Mouse (Mus musculus): ENCODE data around the gene Tax1bp1. TPM values are rescaled to one million over a fixed set of nuclear protein-coding genes. Genes with fewer than 3 reads are reported as not detected.

Gene Tax1bp1
- polyA plus RNA-seq, 1 experiment = 99.6 TPM

DNA sequence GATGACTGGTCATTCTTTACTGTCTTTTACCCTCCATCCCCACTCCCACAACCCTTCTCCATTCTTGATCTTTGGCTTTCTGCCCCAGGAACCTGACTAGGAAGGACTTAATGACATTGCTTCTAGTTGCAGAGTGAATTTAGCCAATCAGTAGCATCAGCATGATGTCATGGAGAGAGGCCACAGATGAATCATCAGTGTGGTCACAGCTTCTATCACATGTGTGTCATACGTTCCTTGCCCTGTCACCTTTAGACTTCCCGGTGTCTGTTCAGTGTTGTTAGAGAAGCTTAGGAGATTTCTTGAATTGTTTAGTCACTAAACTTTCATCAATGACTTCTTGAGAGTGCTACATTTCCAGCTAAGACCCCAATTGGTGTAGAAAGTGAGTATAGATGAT is 10.3 kb upstream of the Tax1bp1 start:
- no peak for DNase-seq (ENCODE audit: extremely low spot score in 1 of 2, low spot score in 1 of 2)

DNA sequence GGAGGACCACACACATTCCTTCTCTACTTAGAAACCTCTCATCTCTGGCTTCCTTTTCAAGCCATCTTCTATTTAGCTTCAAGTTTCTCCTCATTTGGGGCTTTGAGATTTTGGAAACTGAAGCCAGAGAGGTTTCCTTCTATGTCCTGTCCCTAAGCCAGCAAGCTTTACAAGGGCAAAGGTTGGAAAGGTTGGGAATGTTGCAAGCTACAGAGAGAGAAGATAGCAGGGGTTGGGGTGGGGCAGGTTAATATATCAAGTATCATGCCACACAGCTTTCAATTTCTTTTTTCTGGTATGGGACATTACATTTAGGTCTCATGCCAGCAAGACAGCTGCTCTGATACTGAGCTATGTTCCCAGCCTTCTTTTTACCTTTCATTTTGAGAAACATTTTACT is 8.2 kb upstream of the Tax1bp1 start:
- DNase-seq (ENCODE audit: extremely low spot score in 1 of 2, low spot score in 1 of 2) = no peak

DNA sequence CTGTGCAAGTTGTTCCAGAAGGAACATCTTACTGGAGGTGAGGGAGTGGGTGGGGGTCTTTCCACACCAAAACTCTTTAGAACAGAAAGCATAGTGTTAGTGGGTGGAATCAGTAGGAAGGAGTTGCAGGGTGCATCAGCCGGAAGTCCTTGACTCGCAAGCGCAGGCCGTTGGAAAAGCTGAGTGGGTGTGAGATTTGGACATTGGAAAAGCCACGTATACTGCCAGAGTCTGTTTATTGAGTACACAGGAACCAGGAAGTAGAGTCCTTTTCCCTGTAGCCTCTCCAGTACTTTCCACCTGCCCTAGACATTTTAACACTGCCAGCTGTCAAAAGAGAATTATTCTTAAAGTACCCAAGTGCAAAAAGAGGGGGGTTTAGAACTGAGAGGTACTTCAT is 5.7 kb upstream of the Tax1bp1 start:
- no peak for DNase-seq (ENCODE audit: extremely low spot score in 1 of 2, low spot score in 1 of 2)

DNA sequence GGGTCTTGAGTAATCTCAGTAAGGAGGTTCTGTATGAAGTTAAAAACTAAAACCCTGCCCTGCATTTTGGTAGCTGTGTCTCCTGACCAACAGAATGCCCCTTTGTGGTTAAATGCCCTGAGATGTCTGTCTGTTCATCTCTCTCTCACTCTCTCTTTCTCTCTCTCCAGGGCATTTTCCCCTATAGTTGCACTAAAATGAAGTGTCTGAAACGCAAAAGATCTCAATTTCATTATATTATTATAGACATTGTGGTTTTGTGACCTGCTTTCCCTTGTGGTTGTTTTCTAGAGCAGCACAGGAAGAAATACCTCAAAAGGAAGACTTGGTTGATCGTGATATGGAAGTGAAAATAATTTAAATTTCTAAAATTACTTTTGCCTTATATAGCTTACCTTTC is 966 bp upstream of the Tax1bp1 start:
- no peak for DNase-seq (ENCODE audit: extremely low spot score in 1 of 2, low spot score in 1 of 2)

DNA sequence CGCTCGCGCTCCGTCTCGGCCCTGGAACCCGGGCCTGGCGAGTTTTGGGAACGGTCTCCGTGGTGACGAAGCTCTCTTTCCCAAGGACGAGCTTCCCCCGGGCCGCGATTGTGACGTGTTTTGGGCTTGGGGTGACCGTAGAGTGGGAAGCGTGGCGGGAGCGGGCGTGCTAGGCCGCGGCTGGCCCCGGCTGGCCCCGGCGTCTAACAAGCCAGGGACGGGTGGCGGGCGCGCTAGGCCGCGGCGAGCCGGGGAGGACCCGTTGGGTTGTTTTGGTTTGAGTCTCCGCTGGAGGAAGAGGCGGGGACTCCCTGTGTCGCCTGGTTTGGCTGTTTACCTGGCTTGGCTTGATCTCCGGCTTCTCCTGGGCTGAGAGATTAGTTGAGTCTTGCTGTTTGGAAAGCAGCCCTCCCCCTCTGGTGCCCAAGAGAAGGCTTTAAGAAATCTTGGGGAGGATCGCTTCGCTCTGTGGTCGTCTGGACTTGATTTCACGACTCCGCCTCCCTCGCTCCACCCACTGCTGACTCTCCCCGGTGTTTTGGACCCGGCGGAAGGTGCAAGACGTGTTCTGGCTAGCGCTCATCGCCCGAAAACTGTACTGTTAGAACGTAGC is 474 bp downstream of the Tax1bp1 start:
- peak; percentile 45 to 78 for DNase-seq (ENCODE audit: extremely low spot score in 1 of 2, low spot score in 1 of 2)

DNA sequence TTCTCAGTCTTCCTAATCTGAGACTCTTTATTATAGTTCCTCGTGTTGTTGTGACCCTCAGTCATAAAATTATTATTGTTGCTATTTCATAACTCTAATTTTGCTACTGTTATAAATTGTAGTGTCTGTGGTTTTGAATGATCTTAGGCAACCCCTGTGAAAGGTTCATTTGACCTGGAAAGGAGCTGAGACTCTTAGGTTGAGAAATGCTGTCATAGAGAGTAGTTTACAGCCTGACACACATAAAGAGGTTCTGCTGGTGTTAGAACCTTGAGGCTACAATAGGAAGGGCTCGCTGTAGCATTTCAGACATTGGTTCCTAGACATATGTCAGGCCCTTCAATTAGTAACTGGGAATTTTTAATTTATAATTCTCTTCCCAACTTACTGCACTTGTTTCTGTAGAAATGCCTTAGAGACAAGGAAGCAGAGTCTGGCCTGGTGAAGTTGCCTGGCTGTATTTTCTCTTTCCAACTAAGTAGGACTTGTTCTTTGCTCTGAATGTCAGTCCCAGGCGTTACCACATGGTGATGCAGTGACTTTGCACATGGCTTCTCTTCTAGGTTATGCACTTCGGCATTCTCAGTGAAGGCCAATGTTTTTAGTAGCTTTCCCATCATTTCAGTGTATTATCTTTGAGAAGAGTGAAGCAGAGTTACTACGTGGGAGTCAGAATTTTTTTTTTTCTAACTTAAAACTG is 4.1 kb downstream of the Tax1bp1 start:
- DNase-seq (ENCODE audit: extremely low spot score in 1 of 2, low spot score in 1 of 2) = no peak

DNA sequence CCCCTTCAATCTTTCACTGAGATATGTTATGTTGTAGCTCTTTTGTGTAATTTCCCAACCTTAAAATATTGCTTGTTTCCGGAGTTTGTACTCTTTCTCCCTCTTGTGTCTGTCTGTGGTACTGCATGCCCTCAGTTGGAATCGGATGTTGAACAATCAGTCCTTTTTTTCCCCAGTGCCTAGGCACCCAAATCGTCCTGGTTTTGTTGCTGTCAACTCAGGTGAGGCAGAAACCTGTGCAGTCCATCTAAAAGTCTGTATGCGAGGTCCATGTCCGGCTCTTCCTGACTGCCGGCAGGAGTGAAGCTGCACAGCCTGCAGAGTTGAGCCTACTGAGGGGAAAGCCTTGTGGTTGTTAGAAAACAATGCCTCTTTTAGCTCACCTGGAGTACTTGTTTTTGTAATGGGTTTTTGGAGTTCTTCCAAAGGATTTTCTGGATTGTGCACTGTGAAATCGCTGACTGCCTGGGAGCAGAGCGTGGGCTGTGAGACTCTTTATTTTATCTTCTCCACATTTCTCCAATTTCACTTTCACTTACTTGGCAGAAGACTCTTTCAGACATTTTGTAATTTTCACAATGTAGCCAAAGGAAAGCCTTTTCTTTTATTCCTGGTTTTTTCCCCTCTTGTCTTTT is 11.4 kb downstream of the Tax1bp1 start:
- peak; percentile 30 to 89 for DNase-seq (ENCODE audit: extremely low spot score in 1 of 2, low spot score in 1 of 2)

DNA sequence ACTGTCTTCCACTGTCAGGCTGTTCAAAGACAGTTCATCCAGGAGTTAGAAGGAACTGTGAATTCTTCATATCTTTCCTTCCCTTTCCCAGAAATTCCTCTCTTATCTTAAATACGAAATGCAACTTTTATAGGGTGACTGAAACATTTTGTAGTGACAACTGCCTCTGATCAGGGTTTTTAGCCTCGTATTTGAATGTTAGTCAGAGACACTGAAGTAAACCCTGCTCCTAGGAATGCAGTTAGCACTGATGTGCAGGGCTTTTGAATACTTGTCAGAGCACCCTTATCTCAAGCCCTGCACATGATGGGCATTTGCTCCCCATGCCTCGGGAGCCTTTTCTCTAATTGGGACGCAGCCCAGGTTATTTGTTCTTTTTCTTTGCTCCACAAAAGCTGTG is 16.8 kb downstream of the Tax1bp1 start:
- no peak for DNase-seq (ENCODE audit: extremely low spot score in 1 of 2, low spot score in 1 of 2)

DNA sequence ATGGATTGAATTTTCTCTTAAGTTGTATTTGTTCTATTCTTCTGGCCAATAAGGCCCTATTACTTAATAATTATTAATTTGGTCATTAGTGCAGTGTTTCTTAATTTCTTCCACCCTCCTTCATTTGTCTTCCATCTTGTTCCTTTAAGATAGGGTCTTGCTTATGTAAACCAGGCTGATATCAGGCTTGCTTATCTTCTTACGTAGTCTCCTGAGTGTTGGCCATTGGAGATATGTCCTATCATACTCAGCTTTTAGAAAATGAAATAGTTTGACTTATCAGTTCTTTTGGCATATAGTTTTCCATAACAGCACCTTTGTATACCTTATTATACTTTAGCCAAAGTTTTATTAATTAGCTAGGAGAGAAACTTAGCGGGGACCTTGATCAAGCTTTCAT is 21.1 kb downstream of the Tax1bp1 start:
- DNase-seq (ENCODE audit: extremely low spot score in 1 of 2, low spot score in 1 of 2) = no peak

DNA sequence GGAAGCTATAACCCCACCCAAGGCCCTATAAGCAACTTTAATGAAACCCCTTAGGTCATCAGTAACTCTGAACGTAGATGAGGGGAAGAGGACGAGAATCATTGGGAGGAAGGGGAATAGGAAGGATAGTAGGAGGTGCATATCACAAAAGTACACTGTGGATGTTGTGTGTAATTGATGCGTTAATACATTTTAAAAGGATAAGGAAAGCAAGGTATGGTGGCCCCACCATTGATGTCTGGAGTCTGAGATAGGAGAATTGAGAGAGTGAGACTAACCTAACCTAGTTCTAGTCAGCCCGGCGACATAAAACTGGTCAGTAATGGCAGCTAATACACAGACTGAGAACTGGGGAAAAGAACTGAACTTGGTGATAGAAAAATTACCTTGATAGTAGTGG is 39.3 kb downstream of the Tax1bp1 start:
- DNase-seq (ENCODE audit: extremely low spot score in 1 of 2, low spot score in 1 of 2) = no peak

DNA sequence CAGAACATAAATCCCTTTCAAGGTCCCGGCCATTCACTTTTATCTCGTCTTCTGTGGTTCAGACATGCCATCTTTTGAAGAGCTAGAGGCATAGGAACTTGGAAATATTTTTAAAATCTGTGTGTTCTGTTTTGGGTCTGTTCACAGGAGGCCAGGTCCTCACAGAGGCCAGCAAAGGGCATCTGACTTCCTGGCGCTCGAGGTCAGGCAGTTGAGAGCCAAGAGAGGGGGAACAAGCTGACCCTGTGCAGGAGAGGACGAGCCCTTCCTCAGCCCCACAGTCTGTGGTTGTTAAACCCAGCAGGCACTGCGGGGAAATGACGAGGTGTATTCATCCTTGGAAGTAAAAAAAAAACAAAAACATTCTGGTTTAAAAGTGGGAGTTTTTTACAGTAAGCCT is 51.7 kb downstream of the Tax1bp1 start:
- no peak for DNase-seq (ENCODE audit: extremely low spot score in 1 of 2, low spot score in 1 of 2)

DNA sequence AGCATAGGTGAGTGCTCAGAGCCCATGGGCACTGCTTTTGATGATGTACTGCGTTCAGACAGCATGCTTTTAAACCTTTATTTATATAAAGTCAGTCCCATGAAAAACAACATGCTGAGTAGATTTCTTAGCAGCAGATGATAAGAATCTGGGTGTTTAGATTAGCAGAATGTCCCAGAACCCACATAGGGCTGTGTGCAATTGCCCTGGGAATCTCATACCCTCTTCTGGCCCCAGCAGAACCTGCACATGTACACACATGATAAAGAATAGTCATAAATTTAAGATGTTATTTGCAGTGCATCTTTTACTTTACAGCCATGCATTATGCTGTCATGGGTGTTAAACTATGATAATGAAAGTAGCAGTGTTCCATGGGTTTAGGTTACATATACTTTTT is 57.3 kb downstream of the Tax1bp1 start:
- no peak for DNase-seq (ENCODE audit: extremely low spot score in 1 of 2, low spot score in 1 of 2)

DNA sequence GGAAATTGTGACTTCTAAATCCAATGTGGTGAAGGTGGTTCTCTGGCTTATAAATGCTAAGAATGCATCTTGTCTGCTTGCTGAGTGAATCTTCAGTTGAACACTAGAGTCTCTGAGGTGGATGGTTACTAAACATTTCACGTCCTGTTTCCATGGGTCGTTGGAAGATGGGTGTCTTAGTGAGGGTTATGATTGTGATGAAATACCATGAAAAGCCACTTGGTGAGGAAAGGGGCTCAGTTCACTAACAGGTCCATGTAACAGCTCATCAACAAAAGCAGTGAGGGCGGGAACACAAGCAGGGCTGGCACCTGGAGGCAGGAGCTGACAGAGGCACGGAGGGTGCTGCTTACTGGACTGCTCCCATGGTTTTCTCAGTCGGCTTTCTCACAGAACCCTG is 59.6 kb downstream of the Tax1bp1 start:
- no peak for DNase-seq (ENCODE audit: extremely low spot score in 1 of 2, low spot score in 1 of 2)

DNA sequence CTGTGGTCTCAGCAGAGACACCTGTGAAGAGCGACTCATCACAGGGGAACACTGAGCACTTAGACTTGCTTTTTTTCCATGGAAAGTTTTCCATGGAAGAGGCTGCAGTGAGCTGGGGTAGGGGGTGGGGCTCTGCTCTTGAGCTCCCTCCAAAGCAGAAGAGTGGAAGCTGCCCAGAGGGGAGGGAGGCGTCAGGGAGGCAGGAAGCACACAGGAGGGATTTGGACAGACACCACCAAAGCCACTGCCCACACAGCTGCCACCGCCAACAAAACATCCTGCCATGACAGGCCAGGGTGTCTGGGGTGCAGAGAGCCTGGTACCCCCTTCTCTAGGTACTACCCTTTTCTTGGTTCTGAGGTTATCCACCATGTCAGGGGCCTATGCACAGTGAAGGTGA is 61.8 kb downstream of the Tax1bp1 start:
- peak in 1 of 2 experiments; percentile 33 for DNase-seq (ENCODE audit: extremely low spot score in 1 of 2, low spot score in 1 of 2)

DNA sequence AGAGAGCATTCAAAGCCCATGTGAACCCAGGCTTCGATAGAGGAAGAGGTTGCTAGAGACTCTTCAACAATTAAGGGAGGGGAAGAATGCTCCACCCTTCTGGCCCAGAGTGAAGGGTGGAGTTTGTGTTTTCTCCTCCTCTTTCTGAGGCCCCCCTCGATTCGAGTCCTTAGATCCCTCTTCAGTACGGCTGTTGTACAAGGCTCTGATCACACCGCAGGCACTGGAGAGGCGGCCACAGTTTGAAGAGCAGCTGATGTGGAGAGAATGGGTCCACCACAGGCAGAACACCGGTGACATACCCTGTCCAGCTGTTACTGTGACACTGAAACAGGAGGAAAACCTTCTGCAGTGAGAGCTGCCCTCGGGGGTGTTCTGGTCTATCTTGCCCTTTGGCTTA is 62.4 kb downstream of the Tax1bp1 start:
- DNase-seq (ENCODE audit: extremely low spot score in 1 of 2, low spot score in 1 of 2) = no peak

DNA sequence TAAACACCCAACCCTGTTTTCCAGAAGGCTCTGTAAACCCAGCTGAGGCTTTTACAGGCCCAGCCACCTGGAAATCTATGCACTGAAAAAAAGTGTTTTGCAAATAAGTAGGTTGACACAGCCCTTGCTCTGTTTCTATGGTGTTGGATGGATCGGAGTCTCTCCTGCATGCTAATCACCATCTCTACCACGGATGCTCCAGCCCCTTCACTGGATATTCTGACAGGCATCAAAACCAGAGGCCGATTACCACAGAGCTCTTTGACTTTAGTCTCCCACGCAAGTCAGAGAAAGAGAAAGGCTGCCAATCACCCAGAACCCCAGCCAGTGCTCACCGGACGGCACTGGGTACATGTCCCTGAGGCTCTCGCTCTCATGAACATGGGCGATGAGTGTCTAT is 63.5 kb downstream of the Tax1bp1 start:
- no peak for DNase-seq (ENCODE audit: extremely low spot score in 1 of 2, low spot score in 1 of 2)

DNA sequence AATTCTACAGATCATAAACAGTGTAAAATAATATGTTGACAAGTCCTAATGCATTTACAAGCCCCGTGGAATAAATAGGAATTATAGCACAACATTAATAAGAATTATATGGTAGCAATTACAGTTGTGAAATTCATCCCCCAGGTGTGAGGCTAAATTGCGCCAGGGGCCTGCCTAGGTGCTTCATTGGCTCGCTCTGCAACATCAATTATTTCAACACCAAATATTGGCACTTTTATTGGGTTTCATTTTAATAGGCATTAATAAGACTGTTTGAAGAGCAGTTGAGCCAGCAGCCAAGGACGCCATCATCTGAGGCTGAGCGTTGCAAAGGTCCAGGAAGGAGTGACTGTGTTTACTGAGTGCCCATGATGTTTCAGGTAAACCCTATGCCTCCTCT is 65.0 kb downstream of the Tax1bp1 start:
- DNase-seq (ENCODE audit: extremely low spot score in 1 of 2, low spot score in 1 of 2) = no peak

DNA sequence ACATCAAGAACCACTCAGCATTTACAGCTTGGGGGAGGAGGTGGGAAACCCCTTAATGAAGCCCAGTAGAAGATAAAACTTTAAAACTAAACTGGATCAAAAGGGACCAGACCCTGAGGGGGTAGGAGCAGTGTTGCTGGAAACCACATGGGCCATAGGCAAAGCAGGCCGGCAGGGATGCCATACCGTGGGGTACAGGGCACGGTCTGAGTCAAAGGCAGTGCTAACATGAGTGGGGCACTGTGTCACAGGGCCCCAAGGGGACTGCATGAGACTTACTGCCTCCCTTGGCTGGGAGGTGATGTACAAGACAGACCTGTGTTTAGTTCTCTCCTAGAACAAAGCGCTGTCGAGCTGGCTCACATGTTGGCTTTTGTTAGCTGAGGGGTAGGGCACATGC is 66.0 kb downstream of the Tax1bp1 start:
- DNase-seq (ENCODE audit: extremely low spot score in 1 of 2, low spot score in 1 of 2) = no peak

DNA sequence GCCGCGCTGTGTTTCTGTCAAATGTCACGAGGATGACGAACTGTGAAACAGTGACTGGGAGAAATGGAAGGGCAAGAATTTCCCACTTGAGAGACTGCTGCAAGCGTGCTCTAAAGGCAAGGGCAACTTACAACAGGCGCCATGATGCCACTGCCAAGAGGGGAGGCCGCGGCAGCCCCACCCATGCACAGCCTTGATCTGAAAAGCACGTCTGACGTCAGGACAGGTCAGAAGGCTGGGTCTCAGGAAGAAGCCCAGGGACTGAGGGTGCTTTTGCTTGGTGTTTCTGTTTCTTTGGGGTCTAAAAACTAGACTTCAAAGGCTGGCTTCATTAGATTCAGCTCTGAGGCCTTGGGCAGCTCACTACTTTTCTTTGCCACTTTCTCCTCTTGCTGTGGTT is 76.8 kb downstream of the Tax1bp1 start:
- DNase-seq (ENCODE audit: extremely low spot score in 1 of 2, low spot score in 1 of 2) = no peak

DNA sequence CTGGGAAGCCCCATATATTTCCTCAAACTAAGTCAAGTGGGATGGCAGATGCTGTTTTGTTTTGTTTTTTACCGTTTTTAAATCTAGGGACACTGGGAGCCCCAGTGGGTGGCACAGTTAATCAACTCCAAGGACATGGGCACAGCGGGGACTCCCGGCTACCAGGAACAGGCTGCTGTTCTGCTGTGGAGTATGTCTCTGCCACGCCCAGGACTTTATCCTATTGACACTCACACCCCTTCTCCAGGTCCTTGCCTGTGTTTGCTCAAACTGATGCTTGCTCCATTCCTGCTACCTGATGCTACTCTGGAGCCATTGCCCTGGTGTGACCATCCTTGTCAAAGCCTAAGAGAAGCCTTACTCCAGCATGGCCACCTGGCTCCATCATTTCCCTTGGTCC is 77.3 kb downstream of the Tax1bp1 start:
- DNase-seq (ENCODE audit: extremely low spot score in 1 of 2, low spot score in 1 of 2) = no peak

DNA sequence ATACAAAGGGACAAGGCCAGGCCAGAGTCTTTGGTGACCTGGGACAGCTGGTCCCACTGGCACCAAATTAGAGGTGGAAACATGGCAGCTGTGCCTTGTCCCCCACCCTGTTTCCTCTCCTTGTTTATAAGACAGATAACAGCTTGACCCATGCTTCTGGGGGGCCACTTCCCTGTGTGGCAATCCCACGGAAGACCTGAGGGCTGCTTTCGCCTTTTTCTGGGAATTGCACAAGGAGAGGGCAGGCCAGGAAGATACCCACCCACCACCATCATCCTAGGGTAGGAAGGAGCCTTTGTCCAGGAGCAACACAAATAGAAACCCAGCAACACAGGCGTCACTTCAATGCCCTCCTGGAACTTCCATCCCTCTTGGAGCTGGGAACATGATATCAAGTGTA is 78.9 kb downstream of the Tax1bp1 start:
- no peak for DNase-seq (ENCODE audit: extremely low spot score in 1 of 2, low spot score in 1 of 2)

All from frontal cortex, adult 2 months (tissue).